Mouse (Mus musculus) embryo, embryonic 11.5 days (tissue): ENCODE measurements at regions not wholly inside any gene's neighbourhood (a gene's known extent, or its start where the extent isn't known, plus 50 kb on each side); places are given as distances from the start of the nearest gene placed in this dataset.
A peak's percentile ranks its signal among the peaks of the same experiment; 100 is the strongest.

Source experiments
- DNase-seq: peaks from one replicate; pipeline ENCODE4 v3.0.0-alpha.2; 2012; ENCODE audit warnings: low read depth, low spot score

GRCm38 (mm10) chr12:92152922-92153235, 303.9 kb upstream of the Sel1l start:
- no peak for DNase-seq

DNA sequence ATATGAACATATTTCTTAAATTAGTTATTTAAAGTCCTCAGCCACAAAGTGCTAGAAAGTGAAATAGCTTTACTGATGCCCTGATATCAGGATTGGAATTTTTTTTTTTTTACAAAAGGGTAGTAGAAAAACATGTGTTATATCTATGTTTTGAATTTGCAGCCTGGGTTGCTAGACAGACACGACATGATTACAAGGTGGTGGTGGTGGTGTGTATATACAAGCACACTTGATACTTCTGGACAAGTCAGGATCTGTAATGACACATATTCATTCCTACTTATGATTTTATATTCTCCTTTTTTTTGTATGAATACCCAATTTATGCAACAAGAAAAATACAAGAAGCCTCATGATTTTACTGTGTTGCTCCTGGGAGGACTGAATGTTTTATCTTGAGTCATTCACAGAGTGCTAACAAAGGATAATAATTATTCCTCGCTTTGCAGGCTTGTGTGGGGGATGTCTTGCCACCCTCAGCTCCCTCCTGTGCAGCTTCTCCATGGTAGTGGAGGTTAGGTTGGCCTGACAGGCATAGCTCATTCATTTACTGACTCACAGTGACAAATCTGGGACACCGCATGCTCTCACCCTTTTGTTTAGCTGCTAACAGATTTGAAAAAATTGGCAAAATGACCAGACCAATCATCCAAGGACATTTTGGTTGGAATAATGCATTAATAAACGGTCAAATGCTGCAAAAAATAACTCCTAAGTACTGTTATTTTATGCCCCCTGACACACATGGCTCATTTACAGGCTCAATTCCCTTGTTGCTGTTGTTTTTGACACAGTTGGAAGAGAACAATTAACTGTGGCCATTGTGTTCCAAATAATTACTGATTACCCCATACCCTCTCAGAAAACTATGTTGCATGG, 303.3 kb upstream of the Sel1l start:
- DNase-seq: no peak

DNA sequence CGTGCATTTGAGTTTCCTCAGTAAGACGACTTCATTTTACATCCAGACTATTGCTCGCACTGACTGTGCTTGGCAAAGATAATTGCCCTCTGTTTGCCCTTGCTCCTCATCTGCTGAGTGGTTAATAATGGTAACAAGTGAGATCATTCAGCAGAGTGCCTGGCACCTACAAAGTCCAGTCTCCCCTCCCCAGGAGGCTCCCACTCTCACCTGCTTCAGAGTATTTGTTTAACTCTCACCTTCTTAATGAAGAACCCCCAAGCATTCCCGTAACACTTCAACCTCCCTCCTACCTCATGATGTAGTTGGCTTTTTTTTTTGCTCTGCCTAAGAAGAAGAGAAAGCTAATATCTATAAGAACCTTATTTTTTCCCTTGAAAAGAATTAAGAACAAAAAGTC, 288.6 kb upstream of the Sel1l start:
- DNase-seq: no peak

GRCm38 (mm10) chr12:92127648-92128047, 278.7 kb upstream of the Sel1l start:
- DNase-seq: no peak

DNA sequence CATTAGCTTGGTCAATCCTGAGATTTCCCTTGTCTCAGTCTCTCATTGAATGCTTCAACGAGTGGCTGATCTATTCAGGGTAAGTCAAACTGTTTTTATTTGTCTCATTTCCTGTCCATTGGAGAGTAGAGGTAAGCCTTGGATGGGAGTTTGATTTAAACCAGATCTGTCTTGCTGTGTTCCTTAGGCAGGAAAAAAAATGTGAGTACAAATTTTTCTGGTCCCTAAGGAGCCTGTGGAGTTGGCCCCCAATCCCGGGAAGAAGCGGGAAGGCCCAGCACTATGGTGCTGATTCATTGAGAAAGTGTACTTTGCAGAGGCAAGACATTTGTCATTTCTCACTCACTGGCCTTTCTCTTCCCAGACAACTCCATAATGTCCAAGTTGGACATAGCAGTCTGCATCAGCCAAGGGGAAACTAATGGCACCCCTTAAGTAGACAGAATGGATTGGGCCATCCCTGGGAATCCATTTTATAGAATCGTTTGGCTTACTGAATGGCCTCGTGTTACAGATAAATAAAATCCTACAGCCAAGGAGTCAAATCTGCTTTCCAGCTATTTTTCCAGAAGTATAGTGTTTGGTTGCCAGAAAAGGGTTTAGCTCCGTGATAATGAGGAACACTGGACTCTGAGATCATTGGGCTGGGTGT, 271.3 kb upstream of the Sel1l start:
- DNase-seq: no peak

- DNase-seq: no peak
Observed at GRCm38 (mm10) chr12:92109615-92110014, 260.7 kb upstream of the Sel1l start.

DNA sequence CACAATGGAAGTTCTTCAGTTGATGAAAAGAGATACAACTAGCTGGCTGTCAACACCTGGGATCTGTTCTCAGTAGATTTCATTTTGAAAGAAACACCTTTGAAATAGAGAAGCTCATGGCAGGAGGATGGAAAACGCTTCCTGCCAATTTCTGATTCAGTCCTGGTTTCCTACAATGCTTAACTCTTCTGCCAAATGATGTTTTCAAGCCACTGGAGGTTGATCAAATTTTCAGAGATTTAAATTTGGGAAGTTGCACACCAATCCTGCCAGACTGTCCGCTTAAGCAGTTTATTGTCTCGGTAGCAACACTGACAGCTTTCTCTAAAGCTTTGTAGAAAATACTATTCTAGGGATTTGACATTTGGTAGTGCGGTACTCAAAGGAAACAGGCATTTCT, 251.1 kb upstream of the Sel1l start:
- no peak for DNase-seq

DNA sequence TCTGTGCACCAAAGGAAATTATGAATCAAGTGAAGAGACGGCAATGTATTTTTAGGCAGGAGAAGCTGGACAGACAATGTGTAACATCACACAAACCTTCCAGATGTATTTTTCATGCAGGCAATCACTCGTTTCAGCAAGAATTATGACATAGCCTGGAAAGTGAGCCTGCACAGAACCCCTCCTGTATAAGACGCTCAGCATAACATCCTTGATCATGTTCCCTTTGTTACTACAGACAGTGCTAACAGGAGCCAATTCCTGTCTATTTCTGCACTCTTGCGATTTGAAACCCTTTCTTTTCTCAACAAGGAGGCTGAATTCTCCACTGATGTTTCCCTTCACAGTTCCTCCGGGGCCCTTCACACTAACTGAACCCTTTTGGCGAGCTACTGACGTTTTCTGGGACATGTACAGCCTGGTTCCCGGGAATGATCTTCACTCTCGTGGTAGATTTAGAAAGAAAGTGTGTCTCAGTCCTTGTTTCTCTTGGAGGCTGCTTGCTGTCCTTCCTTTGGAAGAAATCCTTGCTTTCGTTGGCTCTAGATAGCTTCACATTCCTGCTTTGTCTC, 243.9 kb upstream of the Sel1l start:
- DNase-seq: no peak

DNA sequence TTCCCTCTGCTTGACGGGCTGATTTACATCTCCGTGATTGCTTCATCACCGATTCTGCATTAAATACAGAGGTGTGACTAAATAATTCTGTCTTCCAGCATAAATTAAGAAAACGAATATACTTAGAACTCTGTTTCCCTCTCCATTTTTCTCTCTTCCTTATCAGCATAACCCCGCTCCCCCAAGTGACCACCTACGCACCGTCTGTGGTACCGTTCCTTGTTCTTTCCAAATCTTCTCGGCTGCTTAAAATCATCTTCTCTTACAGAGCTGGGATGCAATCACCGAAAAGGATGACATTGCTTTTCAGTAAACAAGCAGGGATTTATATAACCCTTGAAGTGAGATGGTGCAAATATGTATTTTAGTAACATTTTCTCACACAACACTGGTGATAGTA, 224.3 kb upstream of the Sel1l start:
- no peak for DNase-seq

GRCm38 (mm10) chr12:92062731-92063130, 213.8 kb upstream of the Sel1l start:
- DNase-seq: no peak

DNA sequence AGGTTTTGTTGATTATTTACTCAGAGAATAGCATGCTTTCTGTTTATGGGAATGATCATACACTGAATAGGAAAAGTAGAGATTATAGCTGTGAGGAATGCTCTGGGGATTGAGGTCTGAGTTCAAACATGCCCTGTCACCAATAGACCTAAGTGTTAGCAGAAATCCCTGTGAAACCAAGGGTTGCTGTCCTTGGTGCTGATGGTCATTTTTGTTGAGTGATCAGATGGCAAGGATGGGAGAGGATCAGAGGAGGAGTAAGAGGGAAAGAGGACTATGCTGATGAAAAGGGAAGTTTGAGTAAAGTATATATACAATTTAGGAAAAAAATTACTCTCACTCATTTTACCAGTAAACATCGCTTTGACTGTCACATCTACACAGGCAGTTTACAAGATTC, 191.5 kb upstream of the Sel1l start:
- DNase-seq: peak; percentile 54

DNA sequence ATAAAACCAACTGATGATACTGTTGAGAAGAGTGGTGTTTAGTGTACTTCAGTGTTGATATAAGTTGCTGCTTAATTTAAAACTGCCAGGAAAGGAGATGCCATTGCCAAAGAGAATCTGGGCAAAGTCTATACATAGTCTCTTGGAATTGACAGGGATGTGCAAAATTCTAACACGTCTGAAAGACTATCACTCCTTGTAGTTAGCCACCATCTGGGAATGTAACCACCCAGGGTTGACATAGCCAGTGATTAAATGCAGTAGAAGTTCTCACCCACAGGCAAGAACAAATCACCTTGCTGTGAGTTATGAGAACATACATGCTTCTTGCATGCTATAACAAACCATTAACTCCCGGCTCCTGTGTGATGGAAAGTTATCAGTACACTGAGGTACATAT, 180.2 kb upstream of the Sel1l start:
- no peak for DNase-seq

DNA sequence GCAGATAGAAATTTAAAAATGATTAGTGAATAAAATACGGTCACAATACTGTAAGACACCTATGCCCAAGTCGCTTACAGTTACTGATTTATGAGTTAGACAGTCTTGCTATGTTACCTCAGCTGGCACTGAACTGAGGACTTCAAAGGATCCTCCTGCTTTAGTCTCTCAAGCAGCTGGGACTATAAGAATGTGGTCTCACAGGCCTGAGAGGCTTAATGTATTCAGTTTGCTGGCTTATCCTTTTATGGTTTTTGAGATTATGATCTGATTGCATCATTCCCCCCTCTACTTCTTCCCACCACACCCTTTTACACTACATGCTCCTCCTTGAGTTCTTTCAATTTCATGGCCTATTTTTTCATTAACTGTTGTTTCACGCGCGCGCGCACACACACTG, 179.4 kb upstream of the Sel1l start:
- DNase-seq: no peak

DNA sequence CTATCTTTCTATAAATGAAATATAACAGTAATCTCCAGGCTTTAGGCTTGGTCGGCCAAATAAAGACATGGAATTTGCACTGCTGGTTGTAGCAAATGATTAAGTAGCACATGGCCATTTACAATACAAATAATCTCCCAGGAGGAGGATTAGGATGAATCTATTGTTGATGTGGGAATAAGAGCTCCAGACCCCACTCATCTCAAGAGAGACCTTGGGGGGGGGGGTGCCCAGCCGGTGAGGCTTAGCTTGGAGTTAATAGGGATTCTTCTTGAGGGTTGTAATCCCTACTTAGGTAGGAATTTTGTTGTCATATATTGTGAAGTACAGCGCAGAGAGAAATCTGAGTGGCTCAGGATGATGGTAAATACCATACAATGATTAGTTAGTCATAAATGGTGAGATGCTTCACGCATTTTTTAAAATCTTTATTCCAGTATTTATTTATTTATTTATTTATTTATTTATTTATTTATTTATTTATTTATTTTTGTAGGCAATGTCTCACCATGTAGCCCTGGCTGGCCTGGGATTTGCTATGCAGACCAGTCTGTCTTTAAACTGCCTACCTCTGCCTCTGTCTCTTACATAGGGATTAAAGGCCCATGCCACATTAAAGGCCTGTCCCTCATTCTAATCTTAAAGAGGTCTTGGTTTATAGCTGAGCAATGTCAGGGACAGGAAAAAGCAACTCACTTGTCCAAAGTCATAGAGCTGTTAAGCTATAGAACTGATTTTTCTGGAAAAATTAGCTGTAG, 175.7 kb upstream of the Sel1l start:
- no peak for DNase-seq

DNA sequence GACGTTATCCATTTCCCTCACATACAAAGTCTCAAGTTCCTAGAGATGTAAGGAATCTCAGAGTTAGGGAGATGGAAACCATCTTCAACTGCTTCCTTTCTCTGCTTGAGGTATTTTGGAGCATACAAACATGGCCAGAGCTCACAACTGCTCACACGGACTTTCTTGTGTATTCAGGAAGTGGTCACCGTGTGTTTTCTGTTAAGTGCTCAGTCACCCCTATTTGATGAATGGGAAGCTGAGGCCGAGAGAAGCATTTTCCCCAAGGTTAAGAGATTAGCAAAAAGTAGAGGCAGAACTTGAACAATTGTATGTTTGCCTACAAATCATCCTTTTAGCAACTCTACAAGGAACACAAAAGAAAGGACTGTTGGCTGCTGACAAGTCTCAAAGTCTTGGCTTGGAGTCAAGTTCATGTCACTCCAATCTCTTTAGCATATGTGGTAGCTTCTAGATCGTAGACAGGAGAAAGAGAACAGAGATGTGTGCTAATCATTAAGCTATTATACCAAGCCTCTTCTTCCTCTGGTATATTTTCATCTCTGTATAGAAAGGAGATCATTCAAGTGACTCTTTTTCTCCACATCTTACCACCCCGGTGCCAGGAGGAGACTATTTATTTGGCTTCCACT, 170.8 kb upstream of the Sel1l start:
- no peak for DNase-seq

DNA sequence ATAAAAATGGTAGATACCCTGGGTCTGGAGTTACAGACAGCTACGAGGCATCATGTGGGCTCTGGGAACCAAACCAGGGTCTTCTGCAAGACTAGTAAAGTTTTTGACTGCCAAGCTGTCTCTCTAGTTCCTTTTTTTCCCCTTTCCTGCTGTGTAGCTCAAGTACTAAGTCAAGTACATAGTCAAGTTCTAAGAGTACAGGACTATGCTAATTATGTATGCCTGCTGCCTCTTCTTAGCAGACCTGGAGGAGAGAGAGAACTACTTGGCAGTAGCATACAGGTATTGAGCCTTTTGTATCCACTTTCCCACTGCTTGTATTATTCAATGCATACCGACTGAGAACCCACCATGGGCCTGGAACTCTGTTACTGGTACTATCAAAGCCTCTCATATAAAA, 166.4 kb upstream of the Sel1l start:
- DNase-seq: no peak

DNA sequence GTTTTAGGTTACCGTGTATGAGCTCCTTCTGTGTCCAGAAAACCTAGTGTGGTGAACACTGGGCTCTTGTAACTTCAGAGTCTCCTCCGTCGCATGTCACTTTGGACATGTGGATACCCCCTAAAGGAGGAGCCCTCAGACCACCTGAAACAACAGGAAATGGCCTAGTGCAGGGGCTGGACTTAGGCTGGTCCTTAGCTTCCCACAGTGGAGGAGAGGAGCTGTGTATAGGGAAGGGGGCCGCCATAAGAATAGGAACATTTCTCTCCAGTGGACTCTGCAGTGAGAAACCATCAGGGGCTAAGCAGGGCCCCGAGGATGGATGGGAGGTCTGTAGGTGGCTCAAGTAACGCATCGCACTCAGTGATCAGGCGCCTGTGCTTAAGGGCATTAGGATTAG, 165.0 kb upstream of the Sel1l start:
- no peak for DNase-seq

DNA sequence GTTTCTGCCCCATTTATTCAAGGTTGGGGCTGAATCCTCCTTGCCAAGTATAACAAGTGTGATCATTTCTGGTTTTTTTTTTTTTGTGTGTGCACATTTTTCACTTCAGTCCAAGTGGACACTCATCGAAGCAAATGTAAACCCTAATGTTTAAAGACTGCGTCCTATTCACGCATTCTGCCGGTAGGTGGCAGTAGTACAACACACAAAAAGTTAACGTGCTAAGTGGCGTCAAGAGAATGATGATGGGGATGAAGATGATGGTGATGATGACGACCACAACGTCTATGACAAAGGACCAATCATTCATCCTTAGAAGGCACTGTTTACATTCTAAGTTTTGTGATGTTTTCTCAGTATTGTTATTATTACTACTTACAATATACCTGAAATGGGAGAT, 164.3 kb upstream of the Sel1l start:
- peak; percentile 47 for DNase-seq

DNA sequence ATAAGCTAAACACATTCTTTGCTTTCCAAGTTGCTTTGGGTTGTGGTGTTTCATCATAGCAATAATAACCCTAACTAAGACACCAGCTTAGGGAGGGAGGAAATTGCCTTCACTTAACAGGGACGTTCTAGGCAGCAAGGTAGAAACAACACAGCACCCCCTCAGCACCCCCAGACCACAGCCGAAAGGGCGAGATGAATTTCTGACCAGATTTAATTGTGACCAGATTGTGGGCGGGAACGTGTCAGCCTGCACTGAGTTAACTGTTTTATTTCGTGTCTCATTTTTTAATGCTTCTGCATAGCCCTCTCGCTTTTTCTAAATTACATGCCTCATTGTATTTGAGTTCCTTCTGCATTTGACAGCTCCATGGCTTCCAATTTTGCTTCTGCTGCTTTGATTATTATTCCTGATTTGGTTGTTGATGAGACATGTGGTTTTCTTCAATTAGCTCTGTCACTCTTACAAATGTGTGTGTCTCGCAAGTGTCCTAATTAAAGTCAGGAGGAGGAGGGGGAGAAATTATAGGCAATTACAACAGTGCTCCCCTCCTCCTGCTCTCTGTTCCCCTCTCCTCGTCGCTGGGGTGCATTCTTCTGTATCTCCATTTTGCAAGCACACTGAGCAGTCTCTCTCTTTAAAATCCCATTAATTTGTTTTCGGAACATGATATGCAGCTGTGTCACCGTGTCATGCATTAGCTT, 155.6 kb upstream of the Sel1l start:
- no peak for DNase-seq

GRCm38 (mm10) chr12:91999031-91999430, 150.1 kb upstream of the Sel1l start:
- DNase-seq: no peak

- DNase-seq: no peak
Observed at GRCm38 (mm10) chr12:91997404-91997803, 148.4 kb upstream of the Sel1l start.
